Mouse (Mus musculus) CH12.LX (cell line): ENCODE measurements around the gene Pink1. TPM values are rescaled to one million over a fixed set of nuclear protein-coding genes. Genes with fewer than 3 reads are reported as not detected.

ENCODE experiments used
- DNase-seq: peaks from one replicate; pipeline ENCODE4 v3.0.0-alpha.2; 2013; ENCODE audit errors: extremely low read depth
- H3K27ac ChIP-seq: 2 replicates; pipeline ENCODE4 v1.5.1; 2012; ENCODE audit warnings: low read depth, mild to moderate bottlenecking, control low read depth, moderate library complexity; ENCODE audit not compliant: insufficient read depth
- H3K27me3 ChIP-seq: replicated peaks from 2 replicates; pipeline ENCODE3; 2012; ENCODE audit warnings: inconsistent platforms
- H3K36me3 ChIP-seq, 2 experiments: replicated peaks in 1 of 2; 2 replicates each; pipeline versions ENCODE3 to v1.6.1; 2012; ENCODE audit warnings: inconsistent platforms in 1 of 2, low read length in 1 of 2, mild to moderate bottlenecking in 1 of 2, mixed read lengths in 1 of 2, moderate library complexity in 1 of 2; ENCODE audit not compliant: control insufficient read depth in 1 of 2, insufficient read depth in 1 of 2
- H3K4me1 ChIP-seq, 2 experiments: 2 replicates each; pipeline ENCODE4 v1.6.1; 2012; ENCODE audit warnings: inconsistent platforms in 1 of 2, moderate library complexity in 1 of 2; ENCODE audit not compliant: insufficient read depth in 2 of 2, control insufficient read depth in 1 of 2
- H3K4me2 ChIP-seq: 2 replicates; pipeline ENCODE4 v1.6.1; 2012; ENCODE audit warnings: low read depth, mild to moderate bottlenecking, control low read depth; ENCODE audit not compliant: poor library complexity, insufficient read depth, severe bottlenecking
- H3K4me3 ChIP-seq, 3 experiments: fragments of 150-350 bp in 1 of 3; sonication (generic) in 1 of 3; replicated peaks in 1 of 3; 2 replicates each; pipeline versions ENCODE3 to v1.5.1; 2011 to 2012; ENCODE audit warnings: low read depth in 2 of 3, low read length in 2 of 3, mild to moderate bottlenecking in 2 of 3, moderate library complexity in 2 of 3, control low read depth in 1 of 3, improper control_type of control experiment in 1 of 3, inconsistent platforms in 1 of 3, mixed read lengths in 1 of 3; ENCODE audit not compliant: poor library complexity in 1 of 3
- H3K79me2 ChIP-seq: replicated peaks from 2 replicates; pipeline ENCODE4 v1.6.1; 2012; ENCODE audit warnings: mild to moderate bottlenecking, moderate library complexity; ENCODE audit not compliant: control insufficient read depth, poor library complexity, insufficient read depth, severe bottlenecking; ENCODE audit errors: extremely low read depth
- H3K9ac ChIP-seq: 2 replicates; pipeline ENCODE4 v1.6.1; 2012; ENCODE audit warnings: low read depth, mild to moderate bottlenecking, control low read depth, moderate library complexity; ENCODE audit not compliant: insufficient read depth
- H3K9me3 ChIP-seq: replicated peaks from 2 replicates; pipeline ENCODE3; 2012; ENCODE audit warnings: low read length, inconsistent platforms, mixed read lengths
- BHLHE40 ChIP-seq: IDR thresholded peaks from 2 replicates; pipeline ENCODE4 v1.6.1; 2011; ENCODE audit warnings: mild to moderate bottlenecking, low read depth, low read length, improper control_type of control experiment
- CHD1 ChIP-seq: IDR thresholded peaks from 2 replicates; pipeline ENCODE4 v1.6.1; 2012; ENCODE audit warnings: low read depth, low read length, improper control_type of control experiment, inconsistent platforms
- CTCF ChIP-seq, 2 experiments: IDR thresholded peaks in 1 of 2; conservative IDR thresholded peaks in 1 of 2; 2 replicates each; pipeline ENCODE4 v1.5.1; 2011 to 2012; ENCODE audit warnings: low read depth in 2 of 2, low read length in 2 of 2, improper control_type of control experiment in 1 of 2, inconsistent platforms in 1 of 2, mild to moderate bottlenecking in 1 of 2, moderate library complexity in 1 of 2
- ELF1 ChIP-seq: IDR thresholded peaks from 2 replicates; pipeline ENCODE4 v1.6.1; 2014; ENCODE audit warnings: low read depth, mild to moderate bottlenecking, inconsistent platforms, low read length, improper control_type of control experiment
- EP300 ChIP-seq: IDR thresholded peaks from 2 replicates; pipeline ENCODE4 v1.6.1; 2011; ENCODE audit warnings: low read length, improper control_type of control experiment
- HCFC1 ChIP-seq: IDR thresholded peaks from 2 replicates; pipeline ENCODE4 v1.6.1; 2012; ENCODE audit warnings: low read depth, mild to moderate bottlenecking, inconsistent platforms, low read length, improper control_type of control experiment
- IRF4 ChIP-seq: IDR thresholded peaks from 2 replicates; pipeline ENCODE4 v1.6.1; 2014; ENCODE audit warnings: low read depth, mild to moderate bottlenecking, inconsistent platforms, low read length, improper control_type of control experiment
- JUN ChIP-seq: IDR thresholded peaks from 2 replicates; pipeline ENCODE4 v1.6.1; 2011; ENCODE audit warnings: low read depth, mild to moderate bottlenecking, low read length, improper control_type of control experiment, moderate library complexity; ENCODE audit not compliant: insufficient read depth
- KAT2A ChIP-seq: IDR thresholded peaks from 2 replicates; pipeline ENCODE4 v1.6.1; 2012; ENCODE audit warnings: low read length, improper control_type of control experiment, inconsistent platforms; ENCODE audit not compliant: insufficient replicate concordance
- MAFK ChIP-seq: IDR thresholded peaks from 2 replicates; pipeline ENCODE4 v1.6.1; 2011; ENCODE audit warnings: low read length, improper control_type of control experiment; ENCODE audit not compliant: insufficient replicate concordance
- MAX ChIP-seq: IDR thresholded peaks from 2 replicates; pipeline ENCODE4 v1.6.1; 2011; ENCODE audit warnings: low read length, improper control_type of control experiment
- MAZ ChIP-seq: IDR thresholded peaks from 2 replicates; pipeline ENCODE4 v1.6.1; 2012; ENCODE audit warnings: low read depth, mild to moderate bottlenecking, inconsistent platforms, low read length, improper control_type of control experiment, moderate library complexity
- MXI1 ChIP-seq: IDR thresholded peaks from 2 replicates; pipeline ENCODE4 v1.6.1; 2011; ENCODE audit warnings: mild to moderate bottlenecking, low read depth, low read length, improper control_type of control experiment
- NELFE ChIP-seq: IDR thresholded peaks from 2 replicates; pipeline ENCODE4 v1.6.1; 2011; ENCODE audit warnings: low read depth, low read length, improper control_type of control experiment
- NRF1 ChIP-seq: IDR thresholded peaks from 2 replicates; pipeline ENCODE4 v1.6.1; 2014; ENCODE audit warnings: low read depth, mild to moderate bottlenecking, inconsistent platforms, low read length, improper control_type of control experiment, moderate library complexity
- POLR2A ChIP-seq: IDR thresholded peaks from 2 replicates; pipeline ENCODE4 v1.6.1; 2011; ENCODE audit warnings: low read depth, mild to moderate bottlenecking, improper control_type of control experiment, low read length
- RAD21 ChIP-seq: IDR thresholded peaks from 2 replicates; pipeline ENCODE4 v1.6.1; 2011; ENCODE audit warnings: low read depth, mild to moderate bottlenecking, low read length, improper control_type of control experiment, moderate library complexity
- RCOR1 ChIP-seq: conservative IDR thresholded peaks from 2 replicates; pipeline ENCODE4 v1.6.1; 2012; ENCODE audit warnings: low read depth, mild to moderate bottlenecking, inconsistent platforms, low read length, improper control_type of control experiment
- SIN3A ChIP-seq: IDR thresholded peaks from 2 replicates; pipeline ENCODE4 v1.6.1; 2012; ENCODE audit warnings: low read length, improper control_type of control experiment, inconsistent platforms
- SMC3 ChIP-seq: IDR thresholded peaks from 2 replicates; pipeline ENCODE4 v1.6.1; 2011; ENCODE audit warnings: low read depth, low read length, improper control_type of control experiment
- TCF12 ChIP-seq: IDR thresholded peaks from 2 replicates; pipeline ENCODE4 v1.6.1; 2014; ENCODE audit warnings: low read depth, mild to moderate bottlenecking, inconsistent platforms, low read length, improper control_type of control experiment
- USF1 ChIP-seq: IDR thresholded peaks from 2 replicates; pipeline ENCODE4 v1.6.1; 2014; ENCODE audit warnings: low read depth, mild to moderate bottlenecking, inconsistent platforms, low read length, improper control_type of control experiment
- ZC3H11A ChIP-seq: IDR thresholded peaks from 2 replicates; pipeline ENCODE4 v1.6.1; 2012; ENCODE audit warnings: low read depth, mild to moderate bottlenecking, inconsistent platforms, low read length, improper control_type of control experiment
- ZMIZ1 ChIP-seq: IDR thresholded peaks from 2 replicates; pipeline ENCODE4 v1.6.1; 2012; ENCODE audit warnings: low read depth, mild to moderate bottlenecking, inconsistent platforms, low read length, improper control_type of control experiment
- dilution Hi-C: fragments of 300-500 bp; cut with MboI; formaldehyde crosslinking; loops from 2 replicates; pipeline ENCODE4 v1.14.3; 2020; ENCODE audit warnings: low sequenced_read_pairs; ENCODE audit not compliant: extremely low pct_unique_long_range_greater_than_20kb, extremely low pct_ligation_motif_present
- in situ Hi-C: fragments of 300-500 bp; cut with MboI; formaldehyde crosslinking; loops from 3 replicates; pipeline ENCODE4 v1.14.3; 2019; ENCODE audit warnings: low sequenced_read_pairs, low pct_ligation_motif_present, low pct_unique_long_range_greater_than_20kb, mixed read lengths
- polyA plus RNA-seq: library from polyadenylated mRNA; unstranded; fragments of >175 nt; gene quantifications from 2 replicates; pipeline ENCODE4 v1.2.1, GENCODE M21; 2012; ENCODE audit warnings: low read depth; ENCODE audit not compliant: insufficient read length
- total RNA-seq, 2 experiments: library from RNA; depleted of rRNA; stranded (reverse); fragments of 300-350 nt in 1 of 2; fragments of >200 nt in 1 of 2; gene quantifications; 2 replicates each; pipeline ENCODE4 v1.2.3; 2012 to 2014

Pink1 gene
- 7.9 and 10.8 TPM in 2 replicates for total RNA-seq (2012; rRNA removed)
- 7.0 and 7.1 TPM in 2 replicates for total RNA-seq (2014; rRNA removed)
- polyA plus RNA-seq, result 5.5 and 7.2 TPM in 2 replicates

DNA sequence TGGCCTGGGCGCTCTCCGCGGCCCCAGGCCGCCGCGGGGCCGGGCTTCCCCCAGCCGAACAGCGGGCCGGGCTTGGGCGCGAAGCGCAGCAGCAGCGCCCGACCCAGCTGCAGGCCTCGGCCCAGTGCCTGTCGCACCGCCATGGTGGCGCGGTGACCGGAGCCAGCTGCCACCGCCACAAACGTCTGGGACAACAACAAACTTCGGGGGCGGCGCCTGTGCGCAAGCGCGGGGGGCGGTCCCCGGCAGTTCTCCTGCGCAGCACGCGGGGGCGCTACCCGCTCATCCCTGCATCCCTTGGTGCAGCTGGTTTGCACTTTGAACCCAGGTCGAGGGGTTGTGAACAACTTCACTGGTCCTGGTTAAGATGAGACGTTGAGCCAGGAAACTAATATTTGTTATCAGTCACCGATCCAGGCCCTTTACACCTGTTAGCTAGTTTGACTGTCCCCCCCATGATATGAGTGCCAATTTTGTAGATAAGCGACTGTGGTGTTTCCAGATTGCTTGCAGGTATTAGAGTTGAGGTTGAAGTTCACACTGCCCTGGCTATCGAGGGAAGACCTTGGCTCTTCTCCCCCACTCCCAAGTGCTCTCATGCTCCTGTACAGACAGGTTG, at the start of gene Pink1:
Gene Pink1, minus strand, starts transcription at position 231 of the 619 bp plus-strand sequence.
- peaks cover 0 to 6% of the 10 kb centered on the region in 2 experiments; a peak in 2 of 4 replicates for H3K4me1 ChIP-seq

DNA sequence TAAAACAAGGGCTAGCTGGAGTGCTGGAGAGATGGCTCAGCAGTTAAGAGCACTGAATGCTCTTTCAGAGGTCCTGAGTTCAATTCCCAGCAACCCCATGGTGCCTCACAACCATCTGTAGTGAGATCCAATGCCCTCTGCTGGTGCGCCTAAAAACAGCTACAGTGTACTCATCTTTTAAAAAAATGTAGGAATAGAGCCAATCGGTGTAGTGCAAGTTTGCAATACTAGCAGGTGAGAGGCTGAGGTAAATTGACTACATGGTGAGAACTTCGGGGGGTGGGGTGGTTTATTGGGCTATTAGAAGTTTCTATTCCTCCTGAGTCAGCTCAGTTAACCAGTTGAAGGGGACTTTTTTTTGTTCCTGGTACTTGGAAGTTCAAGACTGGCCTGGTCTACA, 49.0 kb upstream of the Pink1 start:
- no peaks in the 10 kb centered on the region for H3K4me1 ChIP-seq
- dilution Hi-C loops, result no loop called here
- H3K4me2 ChIP-seq, result no peak overlapping the region
- TF ChIP-seq CTCF (conservative IDR thresholded peaks at IDR 0.05 in 1 of 2, IDR thresholded peaks at IDR 0.05 in 1 of 2; ENCODE audit: low read depth in 2 of 2, low read length in 2 of 2) (peak in 1 of 2 experiments; percentile 4; a peak in 1 of 4 replicates), NELFE (no peak), CHD1 (no peak)
- no peak overlapping the region for H3K4me3 ChIP-seq
- H3K27ac ChIP-seq, result no peak overlapping the region
- peaks cover 13% of the 10 kb centered on the region for H3K9me3 ChIP-seq
- H3K79me2 ChIP-seq, result no peaks in the 10 kb centered on the region
- no peaks in the 10 kb centered on the region for H3K36me3 ChIP-seq
- H3K9ac ChIP-seq, result no peak overlapping the region
- H3K27me3 ChIP-seq, result peaks cover 75% of the 10 kb centered on the region
- DNase-seq, result no peak
- in situ Hi-C loops, result loop anchor here (10.0 kb wide), 1 partner anchor 50 kb away; the partner anchor contains the start of gene Pink1

More for the DNA sequence above, at the start of gene Pink1:
- dilution Hi-C loops, result no loop called here
- in situ Hi-C loops, result loop anchor here (10.0 kb wide), 1 partner anchor 49 kb away; no protein-coding TSS in a partner anchor
- peak within 1 kb of the TSS; percentile 40; the same call in 1 of the 2 replicates for H3K4me2 ChIP-seq
- H3K36me3 ChIP-seq, result no peaks in the 10 kb centered on the region
- H3K27me3 ChIP-seq, result peaks cover 26% of the 10 kb centered on the region
- H3K27ac ChIP-seq, result peak within 1 kb of the TSS; percentile 58
- DNase-seq, result peak; percentile 76
- no peaks in the 10 kb centered on the region for H3K79me2 ChIP-seq
- H3K9ac ChIP-seq, result peak within 1 kb of the TSS; percentile 68
- peaks cover 12% of the 10 kb centered on the region for H3K9me3 ChIP-seq
- TF ChIP-seq BHLHE40 (peak; percentile 23; the same call in 1 of the 2 replicates), RAD21 (peak; percentile 76), EP300 (peak; percentile 25; the same call in 1 of the 2 replicates), MAX (0 out of 2 replicates have a peak, but pooled peaks have one; percentile 50), MAZ (peak; percentile 76; the same call in 1 of the 2 replicates), JUN (no peak), CTCF (conservative IDR thresholded peaks at IDR 0.05 in 1 of 2, IDR thresholded peaks at IDR 0.05 in 1 of 2; ENCODE audit: low read depth in 2 of 2, low read length in 2 of 2) (peak; percentile 51 to 92; a peak in 3 of 4 replicates), POLR2A (0 out of 2 replicates have a peak, but pooled peaks have one; percentile 12), NRF1 (peak; percentile 93), NELFE (peak; percentile 67; the same call in 1 of the 2 replicates), USF1 (no peak), KAT2A (no peak), SMC3 (peak; percentile 56), RCOR1 (no peak), HCFC1 (peak; percentile 43; the same call in 1 of the 2 replicates), ZMIZ1 (no peak), IRF4 (0 out of 2 replicates have a peak, but pooled peaks have one; percentile 22), ELF1 (peak; percentile 41; the same call in 1 of the 2 replicates), ZC3H11A (0 out of 2 replicates have a peak, but pooled peaks have one; percentile 2), SIN3A (peak; percentile 62; the same call in 1 of the 2 replicates), MAFK (no peak), TCF12 (0 out of 2 replicates have a peak, but pooled peaks have one; percentile 36), MXI1 (peak; percentile 47)
- H3K4me3 ChIP-seq, result peak within 1 kb of the TSS; percentile 53 to 72 (median 70)
